Mouse (Mus musculus): ENCODE results near the gene Ppp2r5c.

Gene Ppp2r5c

GRCm38 (mm10) chr12:110484824-110485584 lies 38.1 kb downstream of the Ppp2r5c start:
- in situ Hi-C loops (cut with MboI, MseI), result loop anchor here (5.0 to 25.0 kb wide), 2 partner anchors 38 to 1077 kb away; partner anchors contain the start of genes Mark3 and Ppp2r5c

GRCm38 (mm10) chr12:110485585-110486331 lies 38.8 kb downstream of the Ppp2r5c start:
- in situ Hi-C loops (cut with MboI, MseI), result loop anchor here (25.0 kb wide), 1 partner anchor 1077 kb away; the partner anchor contains the start of gene Mark3

- in situ Hi-C loops (cut with MboI, MseI), result loop anchor here (25.0 kb wide), 1 partner anchor 1075 kb away; the partner anchor contains the start of gene Mark3
Observed at GRCm38 (mm10) chr12:110486852-110487251, 39.9 kb downstream of the Ppp2r5c start.

- in situ Hi-C loops (cut with MboI, MseI), result loop anchor here (25.0 kb wide), 1 partner anchor 1074 kb away; the partner anchor contains the start of gene Mark3
Observed at GRCm38 (mm10) chr12:110488031-110488430, 41.1 kb downstream of the Ppp2r5c start.

- in situ Hi-C loops (cut with MboI, MseI), result loop anchor here (25.0 kb wide), 1 partner anchor 1072 kb away; the partner anchor contains the start of gene Mark3
Observed at GRCm38 (mm10) chr12:110489946-110490701, 43.2 kb downstream of the Ppp2r5c start.

GRCm38 (mm10) chr12:110492436-110492835 lies 45.5 kb downstream of the Ppp2r5c start:
- in situ Hi-C loops (cut with MboI, MseI), result loop anchor here (25.0 kb wide), 1 partner anchor 1070 kb away; the partner anchor contains the start of gene Mark3

- in situ Hi-C loops (cut with MboI, MseI), result loop anchor here (25.0 kb wide), 1 partner anchor 1069 kb away; the partner anchor contains the start of gene Mark3
Observed at GRCm38 (mm10) chr12:110493597-110494369, 46.9 kb downstream of the Ppp2r5c start.

- in situ Hi-C loops (cut with MboI, MseI), result loop anchor here (25.0 kb wide), 1 partner anchor 1067 kb away; the partner anchor contains the start of gene Mark3
Observed at GRCm38 (mm10) chr12:110494846-110495245, 47.9 kb downstream of the Ppp2r5c start.

- in situ Hi-C loops (cut with MboI, MseI), result loop anchor here (25.0 kb wide), 1 partner anchor 1067 kb away; the partner anchor contains the start of gene Mark3
Observed at GRCm38 (mm10) chr12:110495260-110495659, 48.3 kb downstream of the Ppp2r5c start.

- in situ Hi-C loops (cut with MboI, MseI), result loop anchor here (25.0 kb wide), 1 partner anchor 1066 kb away; the partner anchor contains the start of gene Mark3
Observed at GRCm38 (mm10) chr12:110496016-110496415, 49.1 kb downstream of the Ppp2r5c start.

GRCm38 (mm10) chr12:110497013-110497412 lies 50.1 kb downstream of the Ppp2r5c start:
- in situ Hi-C loops (cut with MboI, MseI), result loop anchor here (25.0 kb wide), 1 partner anchor 1065 kb away; the partner anchor contains the start of gene Mark3

- in situ Hi-C loops (cut with MboI, MseI), result loop anchor here (25.0 kb wide), 1 partner anchor 1065 kb away; the partner anchor contains the start of gene Mark3
Observed at GRCm38 (mm10) chr12:110497485-110497884, 50.6 kb downstream of the Ppp2r5c start.

GRCm38 (mm10) chr12:110498283-110499224 lies 51.6 kb downstream of the Ppp2r5c start:
- in situ Hi-C loops (cut with MboI, MseI), result loop anchor here (25.0 kb wide), 1 partner anchor 1064 kb away; the partner anchor contains the start of gene Mark3

GRCm38 (mm10) chr12:110499225-110499992 lies 52.5 kb downstream of the Ppp2r5c start:
- in situ Hi-C loops (cut with MboI, MseI), result loop anchor here (25.0 kb wide), 1 partner anchor 1063 kb away; the partner anchor contains the start of gene Mark3

GRCm38 (mm10) chr12:110500095-110500494 lies 53.2 kb downstream of the Ppp2r5c start:
- in situ Hi-C loops (cut with MboI, MseI), result loop anchor here (5.0 kb wide), 1 partner anchor 557 kb away; no protein-coding TSS in a partner anchor

GRCm38 (mm10) chr12:110503406-110504144 lies 56.7 kb downstream of the Ppp2r5c start:
- in situ Hi-C loops (cut with MboI, MseI), result loop anchor here (5.0 kb wide), 1 partner anchor 554 kb away; no protein-coding TSS in a partner anchor

- in situ Hi-C loops (cut with MboI, MseI), result loop anchor here (5.0 kb wide), 1 partner anchor 553 kb away; no protein-coding TSS in a partner anchor
Observed at GRCm38 (mm10) chr12:110504145-110504490, 57.2 kb downstream of the Ppp2r5c start.
